Mouse (Mus musculus): ENCODE results near the gene 1110032A03Rik.

1110032A03Rik gene

DNA sequence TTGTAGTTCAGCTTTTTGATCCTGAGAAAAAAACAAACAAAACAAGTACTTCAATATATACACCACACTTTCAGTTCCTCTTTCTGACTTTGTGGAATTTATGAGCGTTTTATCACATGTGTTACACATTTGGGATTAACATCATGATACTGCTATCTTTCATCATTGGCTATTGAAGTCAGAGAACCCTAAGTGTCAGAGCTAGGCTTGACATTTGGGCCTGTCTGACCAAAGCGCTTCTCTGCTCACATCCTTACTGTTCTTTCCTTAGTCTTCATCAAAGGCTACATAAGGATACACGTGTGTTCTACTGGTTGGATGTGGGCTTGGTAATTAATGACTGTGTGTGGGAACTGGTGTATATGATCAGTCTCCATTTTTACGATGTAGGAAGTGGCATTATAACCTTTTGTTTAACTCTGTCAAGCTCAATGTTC is 1.3 kb downstream of the 1110032A03Rik start:
- no peak for DNase-seq (ENCODE audit: low read depth, low spot score)

GRCm38 (mm10) chr9:50770011-50770410 is 5.3 kb downstream of the 1110032A03Rik start:
- DNase-seq (ENCODE audit: low read depth, low spot score) = no peak

GRCm38 (mm10) chr9:50768107-50769002 is 7.0 kb downstream of the 1110032A03Rik start, which contains the start of gene Fdxacb1:
Gene Fdxacb1 (plus strand): TSS chr9:50768236.
- DNase-seq (ENCODE audit: low read depth, low spot score) = peak; percentile 99

DNA sequence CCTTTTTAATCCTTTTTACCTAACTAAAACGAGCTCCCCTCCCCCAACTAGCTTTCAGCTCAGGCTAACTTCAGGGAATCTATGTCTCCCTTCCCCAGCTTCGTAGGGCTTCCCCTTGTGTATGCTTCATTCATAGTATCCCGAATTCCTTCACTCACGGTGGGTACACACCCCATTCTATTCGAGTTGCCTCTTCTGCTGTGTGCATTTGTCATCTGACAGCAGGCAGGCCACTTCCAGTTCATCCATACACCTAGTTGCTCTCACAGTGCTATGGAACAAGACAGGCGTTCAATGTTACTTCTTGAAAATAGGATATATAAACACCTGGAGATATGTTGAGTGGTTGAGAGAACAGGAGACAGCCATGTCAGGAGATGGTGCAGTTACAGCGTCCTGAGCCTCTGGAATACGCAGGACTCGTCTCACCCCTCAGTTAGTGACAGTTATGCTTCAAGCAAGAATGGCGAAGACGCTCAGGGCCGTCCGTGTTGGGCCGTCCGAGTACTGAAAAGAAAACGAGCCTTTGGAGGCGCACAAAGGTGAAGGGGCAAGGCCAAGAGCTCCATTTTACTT is 7.7 kb downstream of the 1110032A03Rik start:
- peak; percentile 16 for DNase-seq (ENCODE audit: low read depth, low spot score)

DNA sequence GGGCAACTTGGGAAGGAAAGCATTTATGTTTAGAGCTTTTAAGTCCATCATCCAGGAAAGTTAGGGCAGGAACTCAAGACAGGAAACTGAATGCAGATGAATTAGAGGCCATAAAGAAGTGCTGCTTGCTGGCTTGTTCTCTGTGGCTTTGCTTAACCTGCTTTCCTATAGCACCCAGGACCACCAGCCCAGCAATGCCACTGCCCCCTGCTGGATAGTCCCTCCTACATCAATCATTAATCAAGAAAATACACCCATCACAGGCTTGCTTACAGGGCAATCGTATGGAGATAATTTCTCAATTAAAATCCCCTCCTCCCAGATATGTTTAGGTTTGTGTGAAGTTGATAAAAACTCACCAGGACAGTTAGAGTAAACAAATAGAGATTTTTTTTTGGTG is 12.0 kb downstream of the 1110032A03Rik start:
- DNase-seq (ENCODE audit: low read depth, low spot score) = no peak

DNA sequence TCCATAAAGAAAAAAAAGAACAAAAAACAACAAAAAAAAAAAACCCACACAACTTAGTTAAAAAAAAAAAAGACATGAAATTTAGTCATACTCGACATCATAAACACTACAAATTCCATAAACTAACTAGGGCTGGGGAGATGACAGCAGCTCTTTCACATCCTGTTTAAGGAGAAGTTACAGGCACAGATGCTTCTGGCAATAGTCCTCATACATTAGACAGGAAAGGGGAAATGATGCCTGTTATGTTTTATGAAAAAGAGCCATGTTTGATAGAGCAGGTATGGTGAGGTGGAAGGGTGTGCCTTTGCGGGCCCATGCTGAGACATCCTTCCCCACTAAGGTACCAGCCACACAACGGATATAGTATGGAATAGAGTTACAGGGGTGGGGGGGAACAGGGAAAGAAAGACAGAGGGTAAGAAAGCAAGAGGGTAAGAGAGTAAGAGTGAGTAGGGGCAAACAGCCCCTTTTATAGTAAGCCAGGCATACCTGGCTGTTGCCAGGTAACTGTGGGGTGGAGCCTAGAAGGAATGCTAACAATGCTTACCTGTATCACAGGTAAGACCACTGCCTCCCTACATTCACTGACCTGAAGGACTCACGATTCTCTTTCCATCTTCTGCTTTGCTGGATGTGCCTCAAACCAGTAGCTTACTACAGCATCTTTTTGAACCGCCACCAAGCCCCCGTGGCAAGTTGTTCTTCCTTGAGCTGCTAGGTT is 13.6 kb downstream of the 1110032A03Rik start:
- DNase-seq (ENCODE audit: low read depth, low spot score) = no peak

DNA sequence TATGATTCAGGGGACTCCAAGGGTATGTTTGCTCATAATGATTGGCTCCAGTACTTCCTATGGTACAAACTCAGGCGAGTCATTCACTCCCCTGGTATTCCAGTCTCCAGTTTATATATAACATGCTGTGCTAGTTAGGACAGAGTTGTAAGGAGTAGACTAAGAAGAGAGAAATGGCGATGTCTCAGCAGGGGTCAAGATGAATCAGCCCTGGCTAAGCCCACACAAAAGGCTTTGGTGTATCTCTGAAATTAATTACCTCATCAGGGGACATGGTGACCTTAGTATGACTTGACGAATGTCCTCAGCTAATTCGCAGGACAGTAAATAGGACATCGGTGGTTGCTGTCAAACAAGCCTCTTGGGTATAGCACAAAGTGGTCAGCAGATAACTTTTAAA is 18.6 kb downstream of the 1110032A03Rik start:
- no peak for DNase-seq (ENCODE audit: low read depth, low spot score)

DNA sequence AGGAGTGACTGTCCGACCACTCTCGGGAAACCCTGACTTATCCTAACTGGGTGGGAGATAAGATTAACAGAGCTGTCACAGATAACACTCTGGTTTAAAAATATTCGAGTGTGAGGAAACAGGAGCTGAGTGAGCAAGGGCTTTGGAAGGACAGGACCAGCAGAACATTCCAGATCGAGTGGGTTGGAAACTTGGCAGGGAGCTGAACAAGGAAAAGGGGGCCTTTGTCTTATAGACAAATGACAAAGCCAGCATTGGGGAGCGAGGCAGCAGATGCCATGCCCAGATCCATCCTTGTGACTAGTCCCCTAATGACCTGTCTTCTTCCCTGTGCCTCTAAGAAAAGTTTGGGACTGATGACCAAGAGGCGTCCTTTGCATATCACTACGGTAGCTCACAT is 21.4 kb downstream of the 1110032A03Rik start:
- no peak for DNase-seq (ENCODE audit: low read depth, low spot score)

DNA sequence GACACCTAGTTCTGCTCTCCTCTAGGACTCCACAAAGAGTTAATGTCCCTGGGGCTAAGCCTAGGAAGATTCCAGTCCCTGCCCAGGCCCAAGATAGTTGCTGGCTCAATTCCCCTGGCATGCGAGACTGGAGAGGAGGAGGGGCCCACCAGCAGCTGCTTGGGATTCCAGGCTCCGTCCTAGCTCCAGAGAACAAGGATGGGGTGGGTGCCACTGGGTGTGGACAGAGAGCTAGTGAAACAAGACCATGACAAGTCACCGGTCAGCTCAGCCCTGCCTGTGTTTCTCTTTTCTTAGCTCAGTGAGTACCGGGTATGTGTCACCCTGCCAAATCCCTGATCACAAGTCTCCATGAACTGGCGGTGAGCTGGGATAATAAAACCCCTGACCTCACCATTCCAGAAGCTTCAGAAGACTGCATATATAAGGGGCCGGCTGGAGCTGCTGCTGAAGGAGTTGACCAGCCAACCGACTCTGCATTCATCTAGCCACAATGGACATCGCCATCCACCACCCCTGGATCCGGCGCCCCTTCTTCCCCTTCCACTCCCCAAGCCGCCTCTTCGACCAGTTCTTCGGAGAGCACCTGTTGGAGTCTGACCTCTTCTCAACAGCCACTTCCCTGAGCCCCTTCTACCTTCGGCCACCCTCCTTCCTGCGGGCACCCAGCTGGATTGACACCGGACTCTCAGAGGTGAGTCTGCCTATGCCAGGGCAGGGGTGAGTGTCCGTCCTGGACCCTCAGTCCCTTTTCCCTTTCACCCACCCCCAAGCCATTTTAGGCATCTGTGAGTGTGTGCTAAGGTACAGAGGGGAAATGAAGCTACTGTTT is 22.3 kb downstream of the 1110032A03Rik start:
- peak; percentile 80 for DNase-seq (ENCODE audit: low read depth, low spot score)

DNA sequence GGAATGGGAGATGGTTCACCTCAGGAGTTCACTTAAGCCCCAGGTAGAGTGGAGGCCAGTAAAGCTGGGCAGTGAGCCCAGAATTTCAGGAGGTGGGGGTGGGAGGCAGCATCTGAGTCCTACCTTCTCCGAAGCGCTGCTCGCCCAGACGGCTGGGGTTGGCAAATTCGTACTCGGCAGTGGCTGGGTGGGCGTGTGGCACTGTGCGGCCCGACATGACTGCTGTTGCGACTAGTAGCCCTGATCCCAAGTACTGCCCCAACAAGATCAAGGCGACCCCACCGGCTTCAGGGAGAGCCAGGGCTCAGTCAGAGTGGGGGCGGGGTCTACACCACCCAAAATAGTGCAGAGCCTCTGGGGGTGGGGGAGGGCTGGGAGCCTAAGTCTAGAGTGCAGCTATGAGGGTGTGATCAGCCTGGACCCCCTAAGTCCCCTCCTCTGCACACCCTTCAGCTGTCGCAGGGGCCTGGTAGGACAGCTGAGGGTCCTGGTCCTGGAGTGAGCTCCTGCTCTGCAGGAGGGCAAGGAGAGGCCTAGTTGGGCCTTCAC is 23.2 kb downstream of the 1110032A03Rik start, which contains the start of gene Hspb2:
Gene Hspb2 (minus strand): TSS at position 301 of the 549 bp plus-strand sequence.
- peak; percentile 37 for DNase-seq (ENCODE audit: low read depth, low spot score)

DNA sequence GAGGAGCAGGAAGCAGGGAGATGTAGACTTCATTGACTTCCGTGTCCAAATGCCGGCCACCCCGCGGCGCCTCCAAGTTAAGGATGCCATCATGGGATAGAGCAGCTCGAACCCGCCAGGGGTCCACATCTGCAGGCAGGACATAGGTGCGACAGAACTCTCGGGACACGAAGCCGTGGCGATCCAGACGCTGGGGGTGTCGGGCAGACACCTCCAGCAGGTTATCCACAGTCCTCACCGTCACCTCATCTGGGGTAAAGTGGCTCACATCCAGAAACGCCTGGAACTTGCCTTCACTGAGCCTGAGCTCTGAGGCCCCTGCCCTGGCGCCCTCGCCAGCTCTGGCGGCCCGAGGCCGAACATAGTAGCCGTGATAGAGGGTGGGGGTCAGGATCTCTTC is 24.0 kb downstream of the 1110032A03Rik start, which contains the start of gene Cryab:
Gene Cryab (plus strand): TSS at position 3 of the 400 bp plus-strand sequence.
- no peak for DNase-seq (ENCODE audit: low read depth, low spot score)

GRCm38 (mm10) chr9:50750706-50751105 is 24.6 kb downstream of the 1110032A03Rik start:
- no peak for DNase-seq (ENCODE audit: low read depth, low spot score)

DNA sequence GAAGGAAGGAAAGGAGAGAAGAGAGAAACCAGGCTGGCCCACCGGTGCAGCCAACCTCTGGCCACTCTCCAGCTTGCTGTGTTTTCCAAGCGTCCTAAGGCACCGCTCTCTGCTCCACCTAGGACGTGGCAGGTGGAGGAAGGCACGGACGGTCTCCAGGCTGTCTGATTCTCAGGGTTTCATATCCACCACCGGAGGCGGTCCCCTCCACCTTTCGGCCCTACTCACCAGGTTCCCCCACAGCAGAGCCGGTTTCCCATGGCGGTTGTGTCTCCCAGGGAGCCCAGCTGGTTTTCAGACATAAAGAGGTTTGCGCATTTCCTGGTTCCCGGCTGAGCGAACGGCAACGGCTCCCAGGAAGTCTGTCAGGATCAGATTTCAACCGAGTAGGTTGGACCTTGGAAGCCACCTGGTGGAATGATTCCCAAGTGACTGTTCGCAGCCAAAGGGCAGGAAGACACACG is 29.1 kb downstream of the 1110032A03Rik start, which contains the start of gene 2310030G06Rik:
Gene 2310030G06Rik (minus strand): TSS at position 323 of the 464 bp plus-strand sequence.
- peak; percentile 90 for DNase-seq (ENCODE audit: low read depth, low spot score)

DNA sequence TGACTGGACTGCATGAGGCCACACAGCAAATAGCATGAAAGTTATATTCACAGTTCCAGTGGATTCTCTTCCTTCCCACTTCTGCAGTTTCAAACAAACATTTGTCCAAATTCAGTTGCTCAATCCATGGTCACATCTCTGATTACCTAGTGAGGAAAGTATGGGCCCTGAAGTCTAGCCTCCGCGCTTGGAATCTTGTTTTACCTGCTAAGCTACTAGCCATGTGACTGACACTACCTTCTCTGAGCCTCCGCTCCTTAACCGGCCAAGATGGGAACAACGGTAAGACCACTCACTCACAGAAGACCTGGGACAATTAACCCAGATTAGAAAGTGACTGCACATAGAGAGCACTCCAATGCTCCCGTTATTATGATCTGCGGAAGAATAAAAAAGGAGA is 29.5 kb downstream of the 1110032A03Rik start:
- no peak for DNase-seq (ENCODE audit: low read depth, low spot score)

DNA sequence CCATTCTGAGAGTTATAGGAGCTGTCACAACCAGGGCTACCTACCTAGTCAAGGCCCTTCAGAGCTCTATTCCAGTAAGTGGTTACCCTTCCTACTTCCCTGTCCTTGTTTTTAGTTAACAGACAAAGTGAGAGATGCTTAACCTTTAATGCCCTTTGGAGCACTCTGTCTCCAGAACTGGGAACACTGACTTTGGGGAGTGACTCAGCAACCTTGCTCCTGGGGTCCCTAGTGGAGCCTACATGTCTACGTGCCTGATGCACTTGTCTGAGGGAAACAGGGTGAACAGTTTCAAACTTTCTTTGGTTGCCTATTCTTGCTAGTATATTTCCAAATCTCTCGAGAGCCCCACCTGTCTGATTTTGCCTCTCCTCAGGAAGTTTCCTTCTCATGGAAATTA is 32.6 kb downstream of the 1110032A03Rik start:
- peak; percentile 31 for DNase-seq (ENCODE audit: low read depth, low spot score)

DNA sequence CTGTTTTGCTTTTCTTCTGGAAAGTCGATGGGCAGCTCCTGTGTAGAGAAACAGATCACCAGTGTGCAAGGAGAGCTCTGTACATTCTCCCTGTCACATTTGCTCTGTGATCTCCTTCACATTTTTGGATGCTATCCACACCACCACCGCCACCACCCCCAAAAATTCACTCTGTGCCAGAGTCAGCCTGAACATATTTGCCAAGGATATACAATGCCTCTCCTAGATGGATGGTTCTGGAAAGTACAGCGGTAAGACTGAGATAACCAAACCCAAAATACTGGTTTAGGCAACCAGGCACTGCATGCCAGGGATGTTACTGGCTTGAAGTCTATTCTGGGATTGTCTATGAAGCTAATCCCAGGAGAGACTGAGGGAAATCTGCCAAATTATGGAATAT is 33.1 kb downstream of the 1110032A03Rik start:
- no peak for DNase-seq (ENCODE audit: low read depth, low spot score)

- DNase-seq (ENCODE audit: low read depth, low spot score) = peak; percentile 68
Measured at GRCm38 (mm10) chr9:50740867-50741784, 34.2 kb downstream of the 1110032A03Rik start.

GRCm38 (mm10) chr9:50738914-50739870 is 36.1 kb downstream of the 1110032A03Rik start, which contains the start of gene Dixdc1:
Gene Dixdc1 (minus strand): TSS chr9:50739517.
- DNase-seq (ENCODE audit: low read depth, low spot score) = peak; percentile 99
